Mouse (Mus musculus): ENCODE results near the gene Pnkp. TPM values are rescaled to one million over a fixed set of nuclear protein-coding genes. Genes with fewer than 3 reads are reported as not detected.

The Pnkp gene
- polyA plus RNA-seq, 1 experiment from 2014 or later = 34.4 TPM

DNA sequence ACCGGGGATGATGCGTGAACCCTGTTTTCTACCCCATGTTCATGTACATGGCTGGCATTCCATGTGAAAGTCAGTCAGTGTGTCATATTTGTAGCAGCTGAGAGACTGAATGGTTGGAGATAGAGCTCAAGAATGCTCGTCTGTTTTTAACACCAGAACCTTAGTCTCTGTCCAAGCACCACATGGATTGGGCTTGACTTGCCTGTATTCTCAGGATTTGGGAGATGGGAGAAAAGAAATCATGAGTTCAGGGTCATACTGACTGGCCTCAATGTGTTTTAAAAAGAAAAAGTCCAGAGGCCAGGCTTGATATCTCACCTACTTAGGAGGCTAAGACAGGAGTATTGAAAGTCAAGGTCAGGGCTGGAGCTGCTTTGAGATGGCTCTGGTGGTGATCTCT, 39.5 kb upstream of the Pnkp start:
- H3K36me3 ChIP-seq (replicated peaks) = peaks cover 60% of the 10 kb centered on the region
- peaks cover 53% of the 10 kb centered on the region for H3K4me1 ChIP-seq
- peak overlapping the region; percentile 99 for H3K27ac ChIP-seq (replicated peaks)
- H3K9me3 ChIP-seq = no peaks in the 10 kb centered on the region
- WGBS = 37% methylated on average over 3 of the region's 3 CpGs
- H3K4me3 ChIP-seq = peak overlapping the region; percentile 77
- H3K27me3 ChIP-seq (replicated peaks; ENCODE audit: low read depth, poor library complexity, severe bottlenecking) = no peaks in the 10 kb centered on the region
- no peak for DNase-seq (ENCODE audit: low spot score)

DNA sequence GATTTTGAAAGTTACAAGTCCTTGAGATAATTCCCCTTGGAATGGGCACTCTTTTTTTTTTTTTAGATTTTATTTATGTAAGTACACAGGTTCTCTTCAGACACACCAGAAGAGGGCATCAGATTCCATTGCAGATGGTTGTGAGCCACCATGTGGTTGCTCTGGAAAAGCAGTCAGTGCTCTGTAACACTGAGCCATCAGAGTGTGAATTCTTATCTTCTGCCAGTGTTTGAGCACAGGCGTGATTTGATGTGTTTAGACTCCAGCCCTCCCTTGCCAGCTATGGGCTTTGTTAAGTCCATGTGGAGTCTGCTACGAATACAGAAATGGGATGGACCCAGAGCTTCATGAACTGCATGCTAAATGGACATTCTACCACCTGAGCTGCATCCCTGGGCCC, 38.8 kb upstream of the Pnkp start:
- peak overlapping the region; percentile 10; the same call in 1 of the 2 replicates for H3K27ac ChIP-seq (replicated peaks)
- H3K36me3 ChIP-seq (replicated peaks) = peaks cover 55% of the 10 kb centered on the region
- H3K4me1 ChIP-seq = peaks cover 57% of the 10 kb centered on the region
- peak overlapping the region; percentile 77 for H3K4me3 ChIP-seq
- H3K9me3 ChIP-seq = no peaks in the 10 kb centered on the region
- no peak for DNase-seq (ENCODE audit: low spot score)
- 53% methylated on average over 2 of the region's 2 CpGs for WGBS
- no peaks in the 10 kb centered on the region for H3K27me3 ChIP-seq (replicated peaks; ENCODE audit: low read depth, poor library complexity, severe bottlenecking)

DNA sequence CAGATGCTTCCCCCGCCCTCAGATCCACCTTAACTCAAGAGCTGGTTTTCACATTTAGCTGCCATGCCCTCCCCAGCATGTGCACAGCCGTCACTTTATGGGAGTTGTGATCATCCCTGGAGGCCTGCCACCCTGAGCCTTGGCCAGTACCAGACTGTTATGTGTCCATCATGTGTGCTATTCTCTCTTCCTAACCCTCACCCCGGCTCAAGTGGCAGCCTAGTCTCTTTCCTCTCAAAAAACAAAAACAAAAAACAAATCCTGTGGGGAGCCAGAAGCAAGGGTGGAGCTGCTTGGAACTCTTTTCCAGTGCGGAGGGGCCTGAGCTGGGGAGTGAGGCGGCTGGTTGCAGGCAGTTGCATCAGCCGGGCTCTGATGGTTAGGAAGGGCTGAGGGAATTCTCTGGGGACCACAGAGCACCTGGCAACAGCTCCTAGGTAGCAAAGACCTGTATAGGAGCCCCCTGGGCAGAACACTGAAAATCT, 38.1 kb upstream of the Pnkp start:
- H3K9me3 ChIP-seq = no peaks in the 10 kb centered on the region
- WGBS = 51% methylated on average over 6 of the region's 6 CpGs
- no peaks in the 10 kb centered on the region for H3K27me3 ChIP-seq (replicated peaks; ENCODE audit: low read depth, poor library complexity, severe bottlenecking)
- H3K27ac ChIP-seq (replicated peaks) = peak overlapping the region; percentile 27; the same call in 1 of the 2 replicates
- H3K36me3 ChIP-seq (replicated peaks) = peaks cover 49% of the 10 kb centered on the region
- DNase-seq (ENCODE audit: low spot score) = no peak
- H3K4me3 ChIP-seq = peak overlapping the region; percentile 77
- peaks cover 64% of the 10 kb centered on the region for H3K4me1 ChIP-seq

DNA sequence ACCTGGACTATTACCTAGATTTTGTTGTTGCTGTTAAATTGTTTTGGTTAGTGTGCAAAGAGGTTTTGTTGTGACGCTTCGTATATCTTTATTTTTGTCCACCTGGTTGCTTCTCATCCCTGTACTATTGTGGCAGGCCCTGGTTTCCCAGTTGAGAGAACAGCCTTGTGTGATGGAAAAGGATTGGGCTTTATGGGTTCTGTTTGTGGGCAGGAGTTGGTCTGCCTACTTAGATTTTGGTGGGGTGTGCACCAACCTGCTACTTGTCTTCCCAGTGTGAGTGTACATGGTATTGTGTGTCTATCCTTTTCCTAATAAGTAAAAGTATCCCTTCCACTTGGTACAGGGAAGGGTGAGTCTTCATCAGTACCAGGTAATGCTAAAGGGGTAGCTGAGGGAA, 37.5 kb upstream of the Pnkp start:
- H3K36me3 ChIP-seq (replicated peaks) = peaks cover 43% of the 10 kb centered on the region
- peak overlapping the region; percentile 77 for H3K4me3 ChIP-seq
- H3K27me3 ChIP-seq (replicated peaks; ENCODE audit: low read depth, poor library complexity, severe bottlenecking) = no peaks in the 10 kb centered on the region
- no peak overlapping the region for H3K27ac ChIP-seq (replicated peaks)
- DNase-seq (ENCODE audit: low spot score) = no peak
- peaks cover 66% of the 10 kb centered on the region for H3K4me1 ChIP-seq
- no peaks in the 10 kb centered on the region for H3K9me3 ChIP-seq
- 94% methylated on average over 2 of the region's 2 CpGs for WGBS

DNA sequence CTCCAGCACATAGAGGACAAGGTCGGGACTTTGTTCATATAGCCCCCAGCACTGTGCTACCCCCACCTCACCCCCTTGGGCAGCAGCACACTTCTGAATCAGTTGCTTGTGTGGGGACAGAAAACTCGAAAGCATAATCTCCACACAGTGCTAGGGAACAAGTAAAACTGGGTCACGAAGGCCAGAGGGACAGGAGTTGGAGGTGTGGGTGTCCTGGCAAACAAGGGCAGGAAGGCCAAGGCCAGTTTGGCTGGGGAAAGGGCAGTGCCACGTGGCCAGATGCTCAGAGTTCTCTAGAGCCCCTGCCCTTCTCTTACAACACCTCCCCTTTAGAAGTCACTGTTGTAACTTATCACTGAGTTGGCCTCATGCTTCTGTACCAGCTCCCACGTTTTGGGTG, 37.1 kb upstream of the Pnkp start:
- Histone ChIP-seq H3K27me3 (replicated peaks; ENCODE audit: low read depth, poor library complexity, severe bottlenecking) (no peaks in the 10 kb centered on the region), H3K4me3 (peak overlapping the region; percentile 77; the same call in 1 of the 2 replicates), H3K9me3 (no peaks in the 10 kb centered on the region), H3K4me1 (peaks cover 66% of the 10 kb centered on the region), H3K36me3 (replicated peaks) (peaks cover 39% of the 10 kb centered on the region), H3K27ac (replicated peaks) (no peak overlapping the region)
- no peak for DNase-seq (ENCODE audit: low spot score)
- 71% methylated on average over 5 of the region's 5 CpGs for WGBS

DNA sequence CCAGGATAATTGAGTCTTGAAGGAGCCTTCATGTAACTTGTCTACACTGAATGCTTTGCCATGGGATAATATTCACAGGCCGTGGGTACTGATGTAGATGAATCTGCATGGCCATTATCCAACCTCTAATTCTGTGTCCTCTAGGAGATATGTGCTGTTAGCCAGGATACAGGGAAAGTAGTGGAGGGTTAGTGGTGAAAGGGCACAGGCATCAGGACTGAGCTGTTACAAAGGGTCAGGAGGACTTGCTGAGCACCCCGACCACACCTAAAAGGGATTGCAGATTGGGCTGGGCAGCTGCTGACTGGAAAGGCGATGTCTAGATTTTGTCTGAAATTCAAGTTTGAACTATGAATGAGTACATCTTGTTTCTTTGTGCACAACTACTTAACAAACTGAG, 36.4 kb upstream of the Pnkp start:
- DNase-seq (ENCODE audit: low spot score) = no peak
- Histone ChIP-seq H3K27me3 (replicated peaks; ENCODE audit: low read depth, poor library complexity, severe bottlenecking) (no peaks in the 10 kb centered on the region), H3K36me3 (replicated peaks) (peaks cover 43% of the 10 kb centered on the region), H3K9me3 (no peaks in the 10 kb centered on the region), H3K4me3 (0 out of 2 replicates have a peak overlapping the region, but pooled peaks have one; percentile 77), H3K4me1 (peaks cover 60% of the 10 kb centered on the region), H3K27ac (replicated peaks) (no peak overlapping the region)
- WGBS = 89% methylated on average over 3 of the region's 3 CpGs

DNA sequence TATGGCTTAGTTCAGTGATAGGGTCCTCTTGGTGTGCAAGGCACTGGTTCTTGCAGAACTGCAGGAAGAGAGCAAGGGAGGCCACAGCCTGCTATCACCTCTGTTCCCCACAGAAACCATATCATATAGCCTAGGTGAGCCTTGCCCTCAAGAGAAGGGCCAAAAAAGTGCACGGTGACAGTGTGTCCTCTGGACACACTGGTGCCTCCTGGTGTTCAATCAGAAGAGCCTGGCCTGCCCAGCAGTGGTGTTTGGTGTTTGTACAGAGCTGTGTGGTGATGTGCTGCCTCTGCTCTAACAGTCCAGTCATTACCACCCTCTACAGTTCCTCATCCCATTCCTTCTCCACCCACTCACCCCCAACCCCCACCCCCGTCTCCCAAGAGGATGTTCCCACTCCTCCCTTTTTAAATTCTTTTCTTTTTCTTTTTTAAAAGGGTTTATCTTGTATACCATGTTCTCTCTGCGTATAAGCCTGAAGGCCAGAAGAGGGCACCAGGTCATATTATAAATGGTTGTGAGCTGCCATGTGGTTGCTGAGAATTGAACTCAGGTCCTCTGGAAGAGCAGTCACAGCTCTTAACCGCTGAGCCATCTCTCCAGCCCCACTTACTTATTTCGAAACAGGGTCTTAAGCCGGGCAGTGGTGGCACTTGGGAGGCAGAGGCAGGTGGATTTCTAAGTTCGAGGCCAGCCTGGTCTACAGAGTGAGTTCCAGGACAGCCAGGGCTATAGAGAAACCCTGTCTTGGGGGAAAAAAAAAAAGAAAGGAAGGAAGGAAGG, 35.1 kb upstream of the Pnkp start:
- peaks cover 57% of the 10 kb centered on the region for H3K36me3 ChIP-seq (replicated peaks)
- no peak for DNase-seq (ENCODE audit: low spot score)
- no peaks in the 10 kb centered on the region for H3K27me3 ChIP-seq (replicated peaks; ENCODE audit: low read depth, poor library complexity, severe bottlenecking)
- 84% methylated on average over 7 of the region's 7 CpGs for WGBS
- H3K4me1 ChIP-seq = peaks cover 60% of the 10 kb centered on the region
- H3K4me3 ChIP-seq = 0 out of 2 replicates have a peak overlapping the region, but pooled peaks have one; percentile 5
- H3K27ac ChIP-seq (replicated peaks) = no peak overlapping the region
- no peaks in the 10 kb centered on the region for H3K9me3 ChIP-seq

DNA sequence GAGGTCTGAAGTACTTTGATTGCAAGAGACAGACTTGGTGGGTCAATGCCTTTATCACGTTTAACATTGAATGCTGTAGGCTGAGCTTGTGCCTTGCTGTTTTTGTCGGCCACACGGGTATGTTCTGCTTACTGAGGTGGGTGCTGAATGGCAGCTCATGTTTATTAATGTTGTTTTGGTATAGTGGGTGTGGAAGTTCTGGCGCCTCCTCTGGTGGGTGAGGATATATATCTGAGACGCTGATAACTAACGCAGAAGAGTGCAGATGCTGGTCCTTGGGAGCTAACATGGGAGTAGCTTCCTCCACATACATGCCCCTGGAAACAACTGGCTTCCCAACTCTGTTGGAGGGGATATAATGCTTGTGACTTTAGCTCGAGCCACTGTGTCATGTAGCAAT, 33.5 kb upstream of the Pnkp start:
- no peak overlapping the region for H3K4me3 ChIP-seq
- H3K9me3 ChIP-seq = no peaks in the 10 kb centered on the region
- WGBS = 47% methylated on average over 7 of the region's 7 CpGs
- H3K36me3 ChIP-seq (replicated peaks) = peaks cover 68% of the 10 kb centered on the region
- no peaks in the 10 kb centered on the region for H3K27me3 ChIP-seq (replicated peaks; ENCODE audit: low read depth, poor library complexity, severe bottlenecking)
- H3K4me1 ChIP-seq = peaks cover 46% of the 10 kb centered on the region
- DNase-seq (ENCODE audit: low spot score) = no peak
- H3K27ac ChIP-seq (replicated peaks) = no peak overlapping the region

DNA sequence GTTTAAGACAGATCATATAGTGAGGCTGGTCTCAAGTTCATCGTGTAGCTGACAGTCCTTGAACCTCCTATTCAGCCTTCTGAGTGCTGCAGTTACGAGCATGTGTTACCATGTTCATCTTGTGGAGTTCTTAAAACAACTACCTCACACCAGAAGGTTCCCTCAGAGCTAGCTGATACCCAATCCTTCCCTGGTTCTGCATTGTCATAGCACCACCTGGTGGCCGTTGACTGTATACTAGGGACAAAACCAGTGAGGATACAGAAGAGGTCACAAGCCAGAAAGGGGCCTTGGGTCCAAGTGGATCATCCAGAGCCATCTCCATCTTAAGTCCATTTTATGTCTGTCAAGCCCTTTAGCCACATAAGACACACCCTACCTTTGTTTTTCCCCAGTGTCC, 32.1 kb upstream of the Pnkp start:
- 36% methylated on average over 3 of the region's 3 CpGs for WGBS
- H3K36me3 ChIP-seq (replicated peaks) = peaks cover 68% of the 10 kb centered on the region

DNA sequence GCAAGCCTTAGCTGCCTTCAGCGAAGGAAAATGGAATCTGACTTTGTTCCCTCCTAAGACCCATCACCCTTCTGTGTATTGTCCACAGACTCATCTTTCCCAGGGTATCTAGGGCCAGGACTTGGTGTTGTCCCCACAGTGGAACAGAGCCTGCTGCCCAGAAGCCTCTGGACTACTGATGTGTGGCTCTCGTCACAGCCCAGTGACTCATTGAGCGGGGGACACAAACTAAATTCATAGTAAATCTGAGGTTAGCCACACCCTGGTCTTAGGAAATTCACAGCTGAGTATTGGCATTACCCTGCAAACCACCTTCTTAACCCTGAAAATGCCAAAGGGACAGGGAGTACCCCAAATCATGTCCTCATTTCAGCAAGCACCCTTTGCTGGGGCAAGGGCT, 30.2 kb upstream of the Pnkp start:
- no peak for DNase-seq (ENCODE audit: low spot score)
- Histone ChIP-seq H3K27ac (replicated peaks) (no peak overlapping the region), H3K36me3 (replicated peaks) (peaks cover 74% of the 10 kb centered on the region), H3K4me1 (peaks cover 20% of the 10 kb centered on the region), H3K27me3 (replicated peaks; ENCODE audit: low read depth, poor library complexity, severe bottlenecking) (no peaks in the 10 kb centered on the region), H3K4me3 (no peak overlapping the region), H3K9me3 (no peaks in the 10 kb centered on the region)
- WGBS = 88% methylated on average over 3 of the region's 3 CpGs

More for the DNA sequence above, 32.1 kb upstream of the Pnkp start:
- DNase-seq (ENCODE audit: low spot score) = peak; percentile 74
- Histone ChIP-seq H3K4me1 (peaks cover 31% of the 10 kb centered on the region), H3K27me3 (replicated peaks; ENCODE audit: low read depth, poor library complexity, severe bottlenecking) (no peaks in the 10 kb centered on the region), H3K4me3 (no peak overlapping the region), H3K27ac (replicated peaks) (no peak overlapping the region), H3K9me3 (no peaks in the 10 kb centered on the region)

DNA sequence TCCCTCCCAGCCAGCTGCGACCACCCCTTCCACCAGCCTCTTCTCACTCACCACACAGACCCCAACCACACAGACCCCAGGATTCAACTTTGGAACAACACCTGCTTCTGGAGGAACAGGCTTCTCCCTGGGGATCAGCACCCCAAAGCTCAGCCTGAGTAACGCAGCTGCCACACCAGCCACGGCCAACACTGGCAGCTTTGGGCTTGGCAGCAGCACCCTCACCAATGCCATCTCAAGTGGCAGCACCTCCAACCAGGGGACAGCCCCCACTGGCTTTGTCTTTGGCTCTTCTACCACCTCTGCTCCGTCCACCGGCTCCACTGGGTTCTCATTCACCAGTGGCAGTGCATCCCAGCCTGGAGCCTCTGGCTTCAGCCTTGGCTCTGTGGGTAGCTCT, 28.2 kb upstream of the Pnkp start:
- Histone ChIP-seq H3K4me1 (peaks cover 8% of the 10 kb centered on the region), H3K4me3 (peak overlapping the region; percentile 3; the same call in 1 of the 2 replicates), H3K27ac (replicated peaks) (no peak overlapping the region), H3K27me3 (replicated peaks; ENCODE audit: low read depth, poor library complexity, severe bottlenecking) (no peaks in the 10 kb centered on the region), H3K9me3 (no peaks in the 10 kb centered on the region), H3K36me3 (replicated peaks) (peaks cover 74% of the 10 kb centered on the region)
- DNase-seq (ENCODE audit: low spot score) = no peak
- 92% methylated on average over 5 of the region's 5 CpGs for WGBS

DNA sequence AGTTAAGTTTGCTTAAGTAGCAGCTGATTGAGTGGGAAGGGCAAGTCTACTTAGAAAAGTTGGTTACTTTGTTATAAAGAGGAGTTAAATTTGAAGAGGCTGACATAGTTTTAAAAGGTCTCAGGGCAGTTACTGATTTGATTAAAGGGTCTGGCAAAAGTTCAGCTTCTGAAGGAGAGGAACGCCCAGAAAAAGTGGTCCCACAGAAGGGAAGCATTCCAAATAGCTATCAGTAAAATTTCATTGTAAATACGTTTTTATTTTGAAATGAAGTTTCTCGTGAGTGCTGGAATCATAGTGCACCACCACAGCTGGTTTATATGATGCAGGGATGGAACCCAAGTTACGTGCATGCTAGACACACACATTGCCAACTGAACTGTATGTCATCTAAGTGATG, 24.2 kb upstream of the Pnkp start:
- H3K27me3 ChIP-seq (replicated peaks; ENCODE audit: low read depth, poor library complexity, severe bottlenecking) = peaks cover 2% of the 10 kb centered on the region; the same call in 1 of the 2 replicates
- H3K27ac ChIP-seq (replicated peaks) = no peak overlapping the region
- H3K36me3 ChIP-seq (replicated peaks) = peaks cover 50% of the 10 kb centered on the region
- H3K4me3 ChIP-seq = no peak overlapping the region
- peaks cover 14% of the 10 kb centered on the region for H3K4me1 ChIP-seq
- WGBS = 79% methylated on average over 4 of the region's 4 CpGs
- DNase-seq (ENCODE audit: low spot score) = no peak
- no peaks in the 10 kb centered on the region for H3K9me3 ChIP-seq

DNA sequence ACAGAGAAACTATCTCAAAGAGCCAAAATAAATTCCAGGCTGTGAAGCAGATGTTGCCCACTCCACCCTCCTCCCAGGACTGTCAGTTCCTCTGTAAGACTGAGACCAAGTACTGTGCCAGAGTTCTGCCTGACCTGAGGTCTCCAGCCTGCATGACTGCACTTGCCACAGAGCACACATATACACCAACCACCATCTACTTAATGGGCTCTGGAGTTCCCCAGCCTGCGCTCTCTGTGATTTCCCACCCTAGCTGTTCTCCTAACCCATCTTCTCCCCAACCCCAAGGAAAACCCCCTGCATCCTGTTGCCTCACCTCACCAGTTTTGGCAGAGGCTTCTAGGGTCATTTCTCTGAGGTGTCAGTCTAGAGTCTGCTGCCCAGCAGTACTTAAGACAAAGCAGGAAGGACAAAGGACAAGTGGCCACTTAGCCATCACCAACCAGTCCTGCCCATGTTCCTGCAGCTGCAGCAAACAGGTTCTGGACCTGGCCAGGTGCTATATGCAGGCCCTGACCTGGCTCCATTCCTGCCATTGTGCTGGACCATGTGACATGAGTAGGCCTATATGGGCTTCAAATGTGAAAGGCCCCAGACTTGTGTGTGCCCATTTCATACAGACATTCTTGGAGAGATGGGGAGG, 21.4 kb upstream of the Pnkp start:
- WGBS = 91% methylated on average over 1 of the region's 1 CpGs
- H3K27me3 ChIP-seq (replicated peaks; ENCODE audit: low read depth, poor library complexity, severe bottlenecking) = peaks cover 29% of the 10 kb centered on the region
- no peak for DNase-seq (ENCODE audit: low spot score)
- H3K4me3 ChIP-seq = no peak overlapping the region
- peaks cover 31% of the 10 kb centered on the region for H3K4me1 ChIP-seq
- no peak overlapping the region for H3K27ac ChIP-seq (replicated peaks)
- no peaks in the 10 kb centered on the region for H3K9me3 ChIP-seq
- H3K36me3 ChIP-seq (replicated peaks) = peaks cover 30% of the 10 kb centered on the region
